Mouse (Mus musculus) liver, embryonic 14.5 days (tissue): ENCODE results near the gene Sgk2. TPM values are rescaled to one million over a fixed set of nuclear protein-coding genes. Genes with fewer than 3 reads are reported as not detected.

Experiments used
- ATAC-seq: fragments of 200-750 bp; cut with Nextera tagmentation; 2 replicates; pipeline ENCODE4 v1.8.0; 2017; ENCODE audit warnings: moderate number of reproducible peaks, mild to moderate bottlenecking, moderate library complexity; ENCODE audit not compliant: insufficient read depth
- DNase-seq, 3 experiments: peaks; one replicate each; pipeline ENCODE4 v3.0.0-alpha.2; 2012 to 2013; ENCODE audit warnings: low read depth in 3 of 3, low spot score in 3 of 3
- H3K27ac ChIP-seq: fragments of 300-500 bp; sonication (generic); 2 replicates; pipeline ENCODE4 v1.5.1; 2014; ENCODE audit warnings: moderate library complexity, mild to moderate bottlenecking, control low read depth, inconsistent platforms
- H3K27me3 ChIP-seq: fragments of 300-500 bp; sonication (generic); 2 replicates; pipeline ENCODE4 v1.6.1; 2014; ENCODE audit warnings: mild to moderate bottlenecking, low read length, moderate library complexity; ENCODE audit not compliant: control insufficient read depth, insufficient read depth
- H3K36me3 ChIP-seq: fragments of 300-500 bp; sonication (generic); replicated peaks from 2 replicates; pipeline ENCODE4 v1.6.1; 2014; ENCODE audit warnings: low read depth; ENCODE audit not compliant: control insufficient read depth, insufficient read depth
- H3K4me1 ChIP-seq, 2 experiments: fragments of 200-500 bp in 1 of 2; fragments of 300-500 bp in 1 of 2; sonication (generic) in 1 of 2; replicated peaks; 2 replicates each; pipeline ENCODE4 v1.6.1; 2012 to 2014; ENCODE audit warnings: antibody characterized with exemption in 1 of 2, inconsistent platforms in 1 of 2, low read length in 1 of 2; ENCODE audit not compliant: control insufficient read depth in 2 of 2, insufficient read depth in 2 of 2
- H3K4me2 ChIP-seq: fragments of 300-500 bp; sonication (generic); 2 replicates; pipeline ENCODE4 v1.6.1; 2014; ENCODE audit warnings: low read depth, mild to moderate bottlenecking, control low read depth, moderate library complexity
- H3K4me3 ChIP-seq, 2 experiments: fragments of 200-500 bp in 1 of 2; fragments of 300-500 bp in 1 of 2; sonication (generic) in 1 of 2; 2 replicates each; pipeline ENCODE4 v1.5.1; 2012 to 2014; ENCODE audit warnings: low read depth in 2 of 2, low read length in 2 of 2, mild to moderate bottlenecking in 2 of 2, control low read depth in 1 of 2, inconsistent platforms in 1 of 2, moderate library complexity in 1 of 2; ENCODE audit not compliant: insufficient read depth in 1 of 2
- H3K9ac ChIP-seq: fragments of 300-500 bp; sonication (generic); replicated peaks from 2 replicates; pipeline ENCODE4 v1.6.1; 2014; ENCODE audit warnings: mild to moderate bottlenecking, control low read depth, moderate library complexity
- H3K9me3 ChIP-seq: fragments of 300-500 bp; sonication (generic); 2 replicates; pipeline ENCODE4 v1.6.1; 2016; ENCODE audit warnings: low read length, mixed read lengths; ENCODE audit not compliant: control insufficient read depth
- CTCF ChIP-seq: IDR thresholded peaks from 2 replicates; pipeline ENCODE4 v1.5.1; 2016; ENCODE audit warnings: antibody characterized with exemption, low read depth, control low read depth
- EP300 ChIP-seq: IDR thresholded peaks from 2 replicates; pipeline ENCODE4 v1.6.1; 2016; ENCODE audit warnings: antibody characterized with exemption, low read depth
- WGBS: fragments of 180-500 bp; shearing (Covaris S2); extraction: QIAGEN DNeasy Blood & Tissue Kit; methylation state at CpG from one replicate; pipeline ENCODE4 v1.1.7; 2014; ENCODE audit not compliant: insufficient replicate concordance; 5-methylcytosine and 5-hydroxymethylcytosine counted together
- polyA plus RNA-seq, 2 experiments: library from polyadenylated mRNA; depleted of rRNA in 1 of 2; stranded (reverse) in 1 of 2; unstranded in 1 of 2; fragments of >200 nt; fragmentation: Nextera tagmentation in 1 of 2; extraction: Ambion mirVana in 1 of 2; gene quantifications; 2 replicates each; pipeline versions ENCODE4 v1.2.1 to v1.2.3; 2012 to 2014

Gene Sgk2
- polyA plus RNA-seq, 2 experiments: 1.9 to 3.6 TPM

DNA sequence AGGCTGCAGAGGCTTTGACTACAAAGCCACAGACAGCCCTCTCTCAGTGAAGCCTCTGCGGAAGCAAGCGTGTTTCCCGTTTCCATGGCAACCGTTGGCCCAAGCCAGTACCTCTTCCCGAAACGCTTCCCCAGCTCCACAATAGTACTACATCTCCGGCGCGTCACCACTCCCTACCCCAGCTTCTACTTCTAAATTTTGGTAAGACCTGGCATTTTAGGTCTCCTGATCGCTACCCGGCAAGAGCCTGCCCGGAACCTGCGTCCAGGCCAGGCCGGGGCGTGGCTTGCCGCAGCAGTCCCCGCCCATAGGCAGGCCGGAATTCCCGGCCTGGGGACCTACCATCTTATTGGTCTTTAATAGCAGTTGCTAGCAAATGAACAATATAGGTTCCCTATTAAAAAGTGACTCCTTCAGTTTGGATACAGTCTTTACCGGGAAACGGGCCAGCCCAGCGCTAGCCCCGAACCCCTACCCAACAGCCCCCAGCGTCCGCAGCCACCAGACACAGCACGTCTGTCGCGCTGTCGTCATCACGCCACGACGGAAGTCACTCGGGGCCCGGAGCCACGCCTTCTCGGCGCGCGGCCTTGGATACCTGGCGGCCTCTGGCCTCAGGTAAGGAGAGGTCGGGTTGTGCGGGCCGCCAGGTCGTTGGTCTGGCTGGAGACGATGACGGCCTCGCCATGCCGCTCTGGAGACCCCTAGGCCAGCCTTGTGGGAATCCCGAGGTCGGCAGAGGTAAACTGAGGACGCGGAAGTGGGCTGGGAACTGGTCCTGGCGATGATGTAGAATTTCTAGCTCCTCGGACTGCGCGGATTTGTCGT is 30.0 kb downstream of the Sgk2 start, which contains the start of gene Ift52:
Gene Ift52 (plus strand): TSS at position 439 of the 828 bp plus-strand sequence.
- Histone ChIP-seq H3K36me3 (no peaks in the 10 kb centered on the region), H3K27ac (no peak within 1 kb of the TSS), H3K4me2 (peak within 1 kb of the TSS; percentile 71), H3K4me1 (peaks cover 8 to 11% of the 10 kb centered on the region in 2 experiments), H3K9ac (peak within 1 kb of the TSS; percentile 65), H3K9me3 (no peaks in the 10 kb centered on the region), H3K4me3 (peak within 1 kb of the TSS; percentile 77 to 80), H3K27me3 (no peaks in the 10 kb centered on the region)
- no peak for TF ChIP-seq EP300
- TF ChIP-seq CTCF: no peak
- under 1% methylated on average over 57 of the region's 57 CpGs for WGBS
- ATAC-seq (peak; percentile 97), DNase-seq (peak; percentile 74 to 81 (median 75))

DNA sequence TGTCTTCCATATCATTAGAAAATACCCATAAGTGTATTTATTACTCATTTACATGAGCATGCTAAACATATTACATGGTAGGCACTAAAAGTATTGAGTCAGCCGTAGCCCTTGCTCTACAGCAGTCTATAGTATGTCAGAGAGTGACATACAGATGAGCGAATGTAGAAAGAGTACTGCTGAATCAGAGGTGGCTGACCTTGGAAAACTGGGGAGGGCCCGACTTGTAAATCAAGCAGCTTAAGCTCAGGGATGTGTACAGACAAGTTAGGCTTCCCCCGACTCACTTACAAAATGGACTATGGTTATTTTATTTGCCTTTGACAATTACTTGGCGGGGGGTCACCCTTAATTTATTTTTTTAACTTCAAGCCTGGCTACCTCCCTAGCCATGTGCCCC is 44.2 kb downstream of the Sgk2 start:
- H3K27ac ChIP-seq: no peak overlapping the region
- no peaks in the 10 kb centered on the region for H3K9me3 ChIP-seq
- H3K9ac ChIP-seq: no peak overlapping the region
- 77% methylated on average over 5 of the region's 5 CpGs for WGBS
- no peak overlapping the region for H3K4me2 ChIP-seq
- H3K36me3 ChIP-seq: peaks cover 16% of the 10 kb centered on the region
- H3K4me1 ChIP-seq: no peaks in the 10 kb centered on the region
- DNase-seq (no peak), ATAC-seq (no peak)
- TF ChIP-seq EP300 (no peak), CTCF (no peak)
- H3K4me3 ChIP-seq: no peak overlapping the region
- no peaks in the 10 kb centered on the region for H3K27me3 ChIP-seq

DNA sequence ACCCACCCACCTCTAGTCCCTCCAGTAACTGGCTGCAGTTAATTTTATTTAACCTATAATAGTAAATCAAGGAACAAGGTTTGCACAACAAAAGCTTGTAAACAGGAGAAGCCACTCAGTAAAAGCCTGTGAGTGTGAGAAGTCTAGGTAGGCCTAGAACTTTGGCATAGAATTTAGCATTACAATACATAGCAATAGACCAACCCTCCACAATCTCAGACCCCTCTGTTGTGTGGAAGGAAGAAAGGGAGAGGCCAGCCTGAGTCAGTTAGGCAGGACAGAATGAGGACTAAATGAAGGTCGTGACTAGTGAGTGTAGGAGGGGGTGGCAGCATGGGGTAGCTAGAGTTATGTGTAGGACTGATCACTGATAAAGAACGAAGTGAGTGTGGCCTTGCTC is 44.6 kb downstream of the Sgk2 start:
- H3K4me1 ChIP-seq: no peaks in the 10 kb centered on the region
- H3K27ac ChIP-seq: no peak overlapping the region
- peaks cover 19% of the 10 kb centered on the region for H3K36me3 ChIP-seq
- no peak for TF ChIP-seq CTCF
- TF ChIP-seq EP300: no peak
- no peaks in the 10 kb centered on the region for H3K27me3 ChIP-seq
- 55% methylated on average over 2 of the region's 2 CpGs for WGBS
- no peak overlapping the region for H3K4me2 ChIP-seq
- no peaks in the 10 kb centered on the region for H3K9me3 ChIP-seq
- no peak for DNase-seq
- no peak overlapping the region for H3K4me3 ChIP-seq
- no peak for ATAC-seq
- no peak overlapping the region for H3K9ac ChIP-seq

- Histone ChIP-seq H3K36me3 (peaks cover 25% of the 10 kb centered on the region), H3K9ac (no peak overlapping the region), H3K27ac (no peak overlapping the region), H3K27me3 (no peaks in the 10 kb centered on the region), H3K9me3 (no peaks in the 10 kb centered on the region), H3K4me2 (no peak overlapping the region), H3K4me1 (no peaks in the 10 kb centered on the region), H3K4me3 (no peak overlapping the region)
- no peak for ATAC-seq
- WGBS: 35% methylated on average over 4 of the region's 4 CpGs
- TF ChIP-seq CTCF (no peak), EP300 (no peak)
- no peak for DNase-seq
These were observed 45.5 kb downstream of the Sgk2 start for GRCm38 (mm10) chr2:163032622-163033021.

DNA sequence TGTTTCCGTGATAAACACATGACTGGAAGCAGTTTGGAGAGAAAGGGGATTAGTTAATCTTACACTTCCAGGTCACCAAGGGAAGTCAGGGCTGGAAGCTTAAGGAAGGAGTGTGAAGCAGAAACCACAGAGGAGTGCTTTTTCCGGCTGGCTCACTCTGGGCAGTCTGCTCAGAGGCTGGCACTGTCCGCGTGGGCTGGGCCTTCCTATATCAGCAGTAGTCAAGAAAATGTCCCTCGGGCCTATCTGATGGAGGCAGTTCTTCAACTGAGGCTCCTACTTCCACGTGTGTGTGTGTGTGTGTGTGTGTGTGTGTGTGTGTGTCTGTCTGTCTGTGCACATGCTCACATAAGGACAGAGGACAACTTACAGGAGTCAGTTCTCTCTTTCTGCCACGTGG is 52.8 kb downstream of the Sgk2 start:
- ATAC-seq (no peak), DNase-seq (no peak)
- TF ChIP-seq EP300: no peak
- TF ChIP-seq CTCF: no peak
- Histone ChIP-seq H3K9ac (no peak overlapping the region), H3K4me1 (no peaks in the 10 kb centered on the region), H3K27me3 (no peaks in the 10 kb centered on the region), H3K9me3 (no peaks in the 10 kb centered on the region), H3K4me3 (no peak overlapping the region), H3K4me2 (no peak overlapping the region), H3K36me3 (peaks cover 10% of the 10 kb centered on the region), H3K27ac (no peak overlapping the region)
- 50% methylated on average over 7 of the region's 7 CpGs for WGBS
